Mouse (Mus musculus) limb, embryonic 15.5 days (tissue): Measurements from ENCODE around the gene Fhit. TPM values are rescaled to one million over a fixed set of nuclear protein-coding genes. Genes with fewer than 3 reads are reported as not detected.
"Not testable (repeated sequence)": the region's sequence is repeated elsewhere in the genome, so short reads cannot be mapped to it uniquely, and the experiment has no call there.

ENCODE experiments used
- ATAC-seq: fragments of 200-750 bp; cut with Nextera tagmentation; 2 replicates; pipeline ENCODE4 v1.8.0; 2017; ENCODE audit warnings: low read depth, moderate TSS enrichment; ENCODE audit not compliant: insufficient number of reproducible peaks, low FRiP score, low TSS enrichment
- H3K27ac ChIP-seq: fragments of 300-500 bp; sonication (generic); 2 replicates; pipeline ENCODE4 v1.5.1; 2015; ENCODE audit warnings: moderate library complexity, mild to moderate bottlenecking, inconsistent platforms
- H3K27me3 ChIP-seq: fragments of 300-500 bp; sonication (generic); 2 replicates; pipeline ENCODE4 v1.6.1; 2015; ENCODE audit warnings: inconsistent platforms
- H3K36me3 ChIP-seq: fragments of 300-500 bp; sonication (generic); 2 replicates; pipeline ENCODE4 v1.6.1; 2015; ENCODE audit warnings: inconsistent platforms
- H3K4me1 ChIP-seq: fragments of 300-500 bp; sonication (generic); 2 replicates; pipeline ENCODE4 v1.6.1; 2015; ENCODE audit warnings: inconsistent platforms
- H3K4me2 ChIP-seq: fragments of 300-500 bp; sonication (generic); 2 replicates; pipeline ENCODE4 v1.6.1; 2015; ENCODE audit warnings: mild to moderate bottlenecking, inconsistent platforms
- H3K4me3 ChIP-seq: fragments of 300-500 bp; sonication (generic); 2 replicates; pipeline ENCODE4 v1.5.1; 2015; ENCODE audit warnings: mild to moderate bottlenecking, inconsistent platforms
- H3K9ac ChIP-seq: fragments of 300-500 bp; sonication (generic); 2 replicates; pipeline ENCODE4 v1.6.1; 2015; ENCODE audit warnings: inconsistent platforms
- H3K9me3 ChIP-seq: fragments of 300-500 bp; sonication (generic); 2 replicates; pipeline ENCODE4 v1.6.1; 2016; ENCODE audit warnings: inconsistent platforms
- WGBS: fragments of 180-500 bp; shearing (Covaris S2); methylation state at CpG from one replicate; pipeline ENCODE4 v1.1.7; 2015; 5-methylcytosine and 5-hydroxymethylcytosine counted together
- polyA plus RNA-seq: library from polyadenylated mRNA; unstranded; fragments of >200 nt; fragmentation: Nextera tagmentation; extraction: Ambion mirVana; gene quantifications from 2 replicates; pipeline ENCODE4 v1.2.1, GENCODE M21; 2015

The Fhit gene
- polyA plus RNA-seq, 1 experiment from 2014 or later = 5.2 TPM

DNA sequence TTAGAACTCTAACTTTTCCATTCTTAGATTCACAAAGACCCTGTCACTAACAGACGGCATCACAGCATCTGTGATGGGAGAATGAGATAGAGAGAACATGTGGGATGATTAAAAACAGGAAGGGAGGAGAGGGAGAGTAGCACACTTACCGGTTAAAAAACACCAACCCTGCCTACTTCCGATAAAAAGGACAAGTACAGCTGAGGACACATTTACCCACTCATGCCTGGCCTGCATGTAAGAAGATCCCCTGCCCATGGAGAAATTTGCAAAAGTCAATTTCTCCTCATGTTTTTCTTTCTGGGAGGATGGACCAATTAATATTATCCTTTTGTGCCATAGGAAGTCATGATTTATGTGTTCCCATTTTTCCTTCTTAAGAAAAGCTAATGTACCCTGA is 1198.0 kb downstream of the Fhit start:
- 73% methylated on average over 3 of the region's 3 CpGs for WGBS
- Histone ChIP-seq H3K4me2 (no peak overlapping the region), H3K36me3 (no peaks in the 10 kb centered on the region), H3K9ac (no peak overlapping the region), H3K4me3 (no peak overlapping the region), H3K9me3 (no peaks in the 10 kb centered on the region), H3K4me1 (no peaks in the 10 kb centered on the region), H3K27me3 (no peaks in the 10 kb centered on the region), H3K27ac (no peak overlapping the region)
- ATAC-seq = no peak

DNA sequence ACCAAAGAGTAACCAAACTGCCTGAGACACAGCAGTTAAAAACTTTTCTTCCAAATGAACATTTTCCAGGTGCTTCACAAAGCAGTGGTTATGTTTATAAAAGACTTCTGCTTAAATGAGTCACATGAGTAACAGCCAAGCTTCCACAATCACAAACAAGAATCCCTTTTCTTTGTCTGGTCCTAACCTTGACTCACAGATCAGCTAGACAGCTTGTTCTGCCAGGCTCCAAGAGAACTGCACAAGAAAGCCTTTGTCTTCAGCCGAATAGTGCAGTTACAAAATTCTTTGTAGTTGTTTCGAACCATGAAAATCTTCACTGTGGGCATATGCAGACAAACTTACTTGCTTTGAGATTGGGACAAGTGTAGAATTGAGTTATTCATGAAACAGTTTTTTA is 1201.4 kb downstream of the Fhit start:
- H3K4me1 ChIP-seq = no peaks in the 10 kb centered on the region
- H3K36me3 ChIP-seq = no peaks in the 10 kb centered on the region
- H3K4me2 ChIP-seq = no peak overlapping the region
- H3K27ac ChIP-seq = no peak overlapping the region
- H3K4me3 ChIP-seq = no peak overlapping the region
- 78% methylated on average over 2 of the region's 2 CpGs for WGBS
- no peaks in the 10 kb centered on the region for H3K27me3 ChIP-seq
- ATAC-seq = no peak
- no peak overlapping the region for H3K9ac ChIP-seq
- H3K9me3 ChIP-seq = no peaks in the 10 kb centered on the region

DNA sequence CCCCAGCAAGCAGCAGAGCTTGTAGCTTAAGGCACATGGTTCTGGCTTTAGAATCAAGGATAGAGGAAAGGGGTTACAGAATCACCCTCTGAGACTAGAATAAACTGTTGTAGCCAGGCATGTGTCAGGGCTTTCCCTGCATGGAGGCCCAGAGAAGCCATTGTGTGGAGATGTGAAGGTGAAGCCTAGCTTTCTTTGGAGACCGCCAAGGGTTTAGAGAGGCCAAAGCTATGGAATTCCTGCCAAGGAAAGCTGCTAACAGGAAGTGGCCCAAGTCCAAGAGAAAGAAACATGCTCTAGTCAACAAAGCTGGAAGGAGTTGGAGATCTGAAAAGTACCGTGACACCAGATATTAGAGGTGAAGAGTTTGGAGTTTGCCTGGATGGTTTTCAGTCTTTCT is 1262.3 kb downstream of the Fhit start:
- H3K4me1 ChIP-seq = no peaks in the 10 kb centered on the region
- H3K27me3 ChIP-seq = no peaks in the 10 kb centered on the region
- H3K4me3 ChIP-seq = no peak overlapping the region
- no peak overlapping the region for H3K27ac ChIP-seq
- ATAC-seq = no peak
- no peaks in the 10 kb centered on the region for H3K36me3 ChIP-seq
- no peak overlapping the region for H3K9ac ChIP-seq
- no peak overlapping the region for H3K4me2 ChIP-seq
- 84% methylated on average over 2 of the region's 2 CpGs for WGBS
- H3K9me3 ChIP-seq = no peaks in the 10 kb centered on the region

DNA sequence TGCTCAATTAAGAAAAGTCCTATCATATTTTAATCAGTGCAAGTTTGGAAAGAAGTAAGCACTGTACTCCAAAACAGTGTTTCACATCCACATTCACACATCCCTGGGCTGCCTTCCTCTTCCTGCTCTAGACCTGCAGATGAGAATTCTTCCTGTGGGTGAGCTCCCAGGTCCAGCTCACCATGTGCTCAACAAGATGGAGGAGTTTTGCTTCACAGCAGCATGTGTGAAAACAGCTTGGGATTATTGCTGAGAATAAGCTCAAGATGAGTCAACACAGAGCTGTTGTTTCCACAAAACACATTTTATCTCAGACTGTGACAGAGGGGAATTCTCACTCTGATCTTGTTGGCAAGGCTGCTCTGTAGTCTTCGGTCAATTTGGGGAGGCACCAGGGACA is 1265.3 kb downstream of the Fhit start:
- H3K36me3 ChIP-seq = no peaks in the 10 kb centered on the region
- H3K9ac ChIP-seq = no peak overlapping the region
- no peaks in the 10 kb centered on the region for H3K27me3 ChIP-seq
- no peak for ATAC-seq
- H3K9me3 ChIP-seq = no peaks in the 10 kb centered on the region
- H3K27ac ChIP-seq = no peak overlapping the region
- no peak overlapping the region for H3K4me2 ChIP-seq
- WGBS = 97% methylated on average over 1 of the region's 1 CpGs
- H3K4me3 ChIP-seq = no peak overlapping the region
- H3K4me1 ChIP-seq = no peaks in the 10 kb centered on the region

DNA sequence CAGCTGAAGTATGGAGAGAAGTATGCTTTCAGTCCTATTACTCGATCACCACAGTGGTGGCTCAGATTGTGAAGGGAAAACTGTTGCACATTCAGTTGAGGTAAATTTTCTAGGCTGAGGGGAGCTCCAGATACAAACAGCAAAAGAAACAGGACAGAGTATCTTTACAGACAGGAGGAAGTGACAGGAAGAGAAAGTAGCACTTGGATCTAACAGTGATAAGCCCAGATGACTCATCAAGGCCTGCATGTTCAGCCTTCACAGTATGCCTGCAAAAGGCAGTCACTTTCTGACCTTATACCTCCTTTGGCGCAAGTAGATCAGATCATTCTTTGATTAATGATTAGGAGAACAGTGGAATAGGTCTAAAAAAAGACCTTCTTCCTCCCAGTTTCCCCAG is 1309.8 kb downstream of the Fhit start:
- H3K36me3 ChIP-seq = no peaks in the 10 kb centered on the region

DNA sequence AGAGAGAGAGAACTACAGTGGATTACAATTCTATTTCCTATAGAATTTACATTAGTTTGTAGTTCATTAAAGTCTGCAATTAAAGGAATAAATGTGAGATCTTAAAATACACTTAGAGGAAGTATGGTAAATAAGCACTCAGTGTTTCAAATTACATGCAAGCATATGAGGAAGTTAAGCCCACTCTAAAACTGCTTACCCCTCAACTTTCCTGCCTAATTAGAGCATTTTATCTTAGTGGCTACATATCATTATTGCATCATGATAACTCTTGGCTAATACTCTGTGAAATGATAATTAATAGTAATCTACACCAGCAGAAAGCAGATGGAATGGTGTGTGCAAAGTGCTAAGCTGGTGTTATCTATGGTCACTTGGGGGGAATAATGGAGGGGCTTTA is 1329.5 kb downstream of the Fhit start:
- H3K4me1 ChIP-seq = no peaks in the 10 kb centered on the region
- H3K36me3 ChIP-seq = no peaks in the 10 kb centered on the region
- H3K9me3 ChIP-seq = no peaks in the 10 kb centered on the region
- no peak overlapping the region for H3K9ac ChIP-seq
- no peaks in the 10 kb centered on the region for H3K27me3 ChIP-seq
- ATAC-seq = no peak
- no peak overlapping the region for H3K4me3 ChIP-seq
- no peak overlapping the region for H3K27ac ChIP-seq
- H3K4me2 ChIP-seq = no peak overlapping the region

More for the DNA sequence above, 1309.8 kb downstream of the Fhit start:
- Histone ChIP-seq H3K9ac (no peak overlapping the region), H3K27ac (no peak overlapping the region), H3K4me3 (no peak overlapping the region), H3K4me1 (no peaks in the 10 kb centered on the region), H3K9me3 (no peaks in the 10 kb centered on the region), H3K4me2 (no peak overlapping the region), H3K27me3 (no peaks in the 10 kb centered on the region)
- WGBS = 82% methylated on average over 2 of the region's 2 CpGs
- ATAC-seq = no peak

DNA sequence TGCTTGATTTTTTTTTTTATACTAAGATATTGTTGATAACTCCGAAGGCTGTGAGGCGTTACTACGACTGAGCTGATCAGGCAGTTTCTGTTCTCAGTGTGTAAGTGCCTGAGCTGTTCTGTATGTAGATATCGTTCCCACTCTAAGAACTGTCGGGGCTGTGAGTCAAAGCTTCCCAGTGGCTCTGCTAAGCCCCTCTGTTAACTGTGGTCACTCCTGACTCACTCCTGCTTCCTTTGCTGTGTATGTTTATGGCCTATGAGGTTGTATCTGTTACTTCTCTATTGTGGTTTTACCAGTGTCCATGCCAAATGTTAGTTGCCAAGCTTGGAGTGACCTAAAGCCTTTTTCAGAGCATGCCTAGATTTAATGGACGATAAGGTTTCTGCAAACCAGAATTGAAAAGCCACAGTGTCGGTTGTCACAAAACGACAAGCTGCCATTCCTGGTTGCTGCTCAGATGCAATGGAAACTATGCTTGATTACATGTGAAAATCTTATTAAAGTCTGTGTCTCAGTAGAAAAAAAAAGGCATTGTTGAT is 1333.1 kb downstream of the Fhit start:
- not testable (repeated sequence) for H3K36me3 ChIP-seq, H3K9ac ChIP-seq, H3K4me3 ChIP-seq, H3K4me1 ChIP-seq, H3K27me3 ChIP-seq, H3K9me3 ChIP-seq, H3K27ac ChIP-seq, ATAC-seq, H3K4me2 ChIP-seq
- WGBS = 80% methylated on average over 8 of the region's 8 CpGs

DNA sequence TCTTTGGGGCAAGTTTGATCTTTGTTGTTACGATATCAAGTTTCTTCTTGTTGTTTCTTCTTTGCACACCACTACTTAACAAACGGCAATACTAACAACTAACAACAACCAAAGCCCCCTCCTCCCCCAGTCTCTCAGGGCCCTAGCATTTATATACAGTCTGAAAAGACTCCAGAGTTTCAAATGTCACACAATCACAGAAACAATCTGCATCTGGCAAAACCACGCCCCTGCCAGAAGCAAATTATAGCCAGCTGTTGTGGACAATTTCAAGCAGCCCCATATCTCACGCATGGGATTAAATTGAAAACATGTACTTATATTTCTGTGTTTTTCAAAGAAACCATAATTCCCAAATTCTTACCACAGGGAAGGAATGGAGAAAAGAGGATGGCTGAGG is 1345.9 kb downstream of the Fhit start:
- WGBS = 39% methylated on average over 4 of the region's 4 CpGs
- no peak for ATAC-seq

DNA sequence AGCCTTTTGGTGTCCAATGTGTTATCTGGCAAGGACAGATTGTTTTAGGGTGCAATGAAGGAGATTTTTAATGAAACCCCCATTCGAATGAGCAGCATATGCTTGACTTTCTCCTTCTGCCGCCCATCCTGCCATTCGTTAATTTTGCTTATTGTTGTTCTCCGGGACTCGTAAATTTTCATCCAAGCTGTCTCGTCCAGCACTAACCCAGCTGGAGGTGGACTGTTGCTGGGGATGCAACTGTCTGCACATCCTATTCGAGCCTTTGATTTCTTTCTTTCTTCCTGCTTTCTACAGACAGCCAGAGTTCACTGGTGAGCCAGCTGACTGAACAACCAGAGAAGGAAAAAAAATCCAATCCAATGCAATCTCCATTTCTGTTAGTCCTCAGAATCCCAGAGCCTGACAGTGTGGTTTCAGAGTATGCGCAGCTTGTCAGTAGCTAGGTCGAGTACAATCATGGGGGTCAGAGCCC is 1350.0 kb downstream of the Fhit start:
- Histone ChIP-seq H3K4me3 (no peak overlapping the region), H3K27me3 (no peaks in the 10 kb centered on the region), H3K36me3 (no peaks in the 10 kb centered on the region), H3K4me2 (no peak overlapping the region), H3K9me3 (no peaks in the 10 kb centered on the region), H3K9ac (no peak overlapping the region), H3K4me1 (peaks cover 7% of the 10 kb centered on the region; the same call in 1 of the 2 replicates), H3K27ac (no peak overlapping the region)
- 32% methylated on average over 9 of the region's 9 CpGs for WGBS
- ATAC-seq = no peak

More for the DNA sequence above, 1345.9 kb downstream of the Fhit start:
- H3K9me3 ChIP-seq = no peaks in the 10 kb centered on the region
- H3K27me3 ChIP-seq = no peaks in the 10 kb centered on the region
- H3K4me3 ChIP-seq = no peak overlapping the region
- H3K36me3 ChIP-seq = no peaks in the 10 kb centered on the region
- H3K4me2 ChIP-seq = no peak overlapping the region
- H3K9ac ChIP-seq = no peak overlapping the region
- peaks cover 7% of the 10 kb centered on the region; the same call in 1 of the 2 replicates for H3K4me1 ChIP-seq
- no peak overlapping the region for H3K27ac ChIP-seq

DNA sequence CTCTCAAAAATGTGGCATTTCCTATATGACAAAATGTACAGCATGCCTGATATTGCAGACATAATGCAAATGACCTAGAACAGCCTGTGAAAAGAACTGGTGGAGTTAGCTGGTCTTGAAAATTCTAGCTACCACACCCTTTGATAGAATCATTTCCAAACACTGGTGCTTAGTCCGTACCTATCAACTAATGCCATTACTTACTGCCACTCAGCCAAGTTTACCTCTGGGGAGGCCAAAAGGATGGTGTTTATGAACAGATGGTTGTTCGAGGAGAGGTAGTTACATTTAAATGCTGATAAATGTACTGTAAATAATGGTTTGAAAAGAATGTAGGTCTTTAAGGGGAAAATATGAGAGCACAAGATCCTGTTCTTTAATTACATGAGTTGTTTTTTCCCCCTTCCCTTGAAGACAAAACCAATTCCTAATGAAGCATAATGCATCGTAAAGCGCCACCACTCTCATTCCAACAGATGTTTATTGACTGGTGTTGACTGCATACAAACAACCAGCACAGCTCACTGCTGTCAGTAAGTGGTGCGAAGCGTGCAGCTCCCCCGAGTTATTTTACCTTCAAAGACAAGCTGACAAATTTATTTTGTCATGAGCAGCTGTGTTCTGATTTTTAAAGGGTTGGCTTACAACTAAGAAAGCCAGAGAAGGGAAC is 1350.5 kb downstream of the Fhit start:
- H3K4me3 ChIP-seq = no peak overlapping the region
- no peak for ATAC-seq
- WGBS = 30% methylated on average over 7 of the region's 7 CpGs
- H3K4me1 ChIP-seq = peaks cover 1% of the 10 kb centered on the region; the same call in 1 of the 2 replicates
- no peaks in the 10 kb centered on the region for H3K36me3 ChIP-seq
- no peaks in the 10 kb centered on the region for H3K27me3 ChIP-seq
- no peaks in the 10 kb centered on the region for H3K9me3 ChIP-seq
- H3K27ac ChIP-seq = no peak overlapping the region
- H3K4me2 ChIP-seq = no peak overlapping the region
- no peak overlapping the region for H3K9ac ChIP-seq

DNA sequence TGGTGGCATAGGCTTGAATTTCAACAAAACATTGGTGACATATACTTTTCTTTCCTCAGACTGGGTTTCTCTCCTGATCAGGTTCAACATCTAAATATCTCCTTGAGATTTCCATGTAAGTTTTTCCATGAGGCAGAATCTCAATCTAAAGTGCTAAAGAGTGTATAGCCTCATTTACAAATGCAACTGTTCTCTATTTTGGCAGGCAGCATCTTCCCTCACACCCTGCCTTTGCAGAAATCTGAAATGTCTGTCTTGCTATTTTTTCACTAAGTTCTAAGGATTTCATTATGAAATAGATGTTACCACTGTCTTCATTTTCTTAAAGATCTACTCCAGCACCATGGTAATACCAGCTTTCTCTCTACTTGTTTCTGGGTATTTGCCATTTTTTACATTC is 1368.4 kb downstream of the Fhit start:
- no peaks in the 10 kb centered on the region for H3K9me3 ChIP-seq
- no peak overlapping the region for H3K27ac ChIP-seq
- H3K27me3 ChIP-seq = no peaks in the 10 kb centered on the region
- H3K9ac ChIP-seq = no peak overlapping the region
- no peaks in the 10 kb centered on the region for H3K4me1 ChIP-seq
- no peak overlapping the region for H3K4me3 ChIP-seq
- no peak for ATAC-seq
- no peak overlapping the region for H3K4me2 ChIP-seq
- no peaks in the 10 kb centered on the region for H3K36me3 ChIP-seq

DNA sequence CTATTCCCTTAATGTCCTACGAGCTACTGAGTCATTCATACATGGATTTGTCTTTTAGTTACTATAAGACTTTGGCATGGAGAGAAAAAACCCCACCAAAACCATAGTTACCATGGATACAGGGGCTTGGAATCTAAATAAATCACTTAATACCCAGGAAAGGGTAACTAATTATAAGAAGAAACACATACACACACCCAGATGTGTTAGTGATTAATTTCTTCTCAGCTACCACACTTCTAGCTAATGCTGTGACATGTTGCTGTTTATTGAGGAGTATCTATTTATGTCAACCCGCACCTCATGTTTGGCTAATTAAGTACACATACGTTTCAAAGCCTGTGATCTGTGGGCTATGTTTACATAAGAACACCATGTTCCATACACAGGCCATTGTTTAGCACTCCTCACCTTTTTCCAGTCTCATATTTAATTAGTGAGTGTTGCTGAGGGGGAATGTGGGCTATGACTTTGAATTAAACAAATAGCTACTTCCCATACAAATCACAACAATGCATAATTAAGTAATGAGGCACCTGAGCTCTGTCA is 1373.4 kb downstream of the Fhit start:
- Histone ChIP-seq H3K9me3 (no peaks in the 10 kb centered on the region), H3K36me3 (no peaks in the 10 kb centered on the region), H3K4me3 (no peak overlapping the region), H3K27ac (no peak overlapping the region), H3K9ac (no peak overlapping the region), H3K4me1 (no peaks in the 10 kb centered on the region), H3K27me3 (no peaks in the 10 kb centered on the region), H3K4me2 (no peak overlapping the region)
- WGBS = 54% methylated on average over 3 of the region's 3 CpGs
- no peak for ATAC-seq
